Mouse (Mus musculus) adrenal gland, postnatal 25 days (tissue): ENCODE data around the gene Ntrk2. TPM values are rescaled to one million over a fixed set of nuclear protein-coding genes. Genes with fewer than 3 reads are reported as not detected.

ENCODE experiments used
- DNase-seq: peaks from one replicate; pipeline ENCODE4 v3.0.0; 2021; ENCODE audit warnings: mixed read lengths
- total RNA-seq: library from RNA; stranded (reverse); gene quantifications from 2 replicates; pipeline ENCODE4 v1.2.3, GENCODE M21; 2021

Gene Ntrk2
- total RNA-seq, 1 experiment from 2014 or later: 13.3 TPM

- DNase-seq: no peak
Measured at GRCm38 (mm10) chr13:59117233-59117632, 310.9 kb downstream of the Ntrk2 start.

- DNase-seq: no peak
Measured at GRCm38 (mm10) chr13:59119596-59120394, 313.4 kb downstream of the Ntrk2 start.

DNA sequence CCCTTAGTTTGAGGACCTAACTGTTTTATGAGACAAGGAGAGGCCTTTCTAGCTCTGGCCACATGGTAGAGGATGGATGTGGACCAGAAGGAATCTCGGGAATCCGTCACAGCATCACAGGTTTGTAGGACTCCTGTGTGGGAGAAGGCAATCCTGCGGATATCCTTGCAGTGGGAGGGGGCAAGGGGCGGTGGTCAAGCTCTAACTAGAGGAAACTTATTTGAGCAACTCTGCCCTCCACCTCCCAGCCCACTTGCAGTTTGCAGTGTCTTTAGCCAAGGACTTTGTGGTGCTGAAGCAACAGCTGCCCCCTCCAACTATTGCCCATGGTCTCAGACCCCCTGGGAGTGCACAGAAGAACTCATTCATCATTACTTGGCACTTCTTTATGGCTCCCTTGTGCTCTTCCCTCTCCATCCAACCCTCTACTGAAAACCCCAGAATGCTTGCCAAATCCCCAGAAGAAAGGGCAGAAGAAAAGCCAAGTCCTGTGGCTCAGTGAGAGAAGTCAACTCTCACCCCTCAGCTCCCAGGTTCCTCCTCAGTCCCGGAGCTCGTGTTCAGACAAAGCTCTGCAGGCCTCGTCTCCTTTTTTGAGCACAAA lies 336.9 kb downstream of the Ntrk2 start:
- DNase-seq: no peak

- no peak for DNase-seq
Measured at GRCm38 (mm10) chr13:59144321-59144856, 338.0 kb downstream of the Ntrk2 start.

DNA sequence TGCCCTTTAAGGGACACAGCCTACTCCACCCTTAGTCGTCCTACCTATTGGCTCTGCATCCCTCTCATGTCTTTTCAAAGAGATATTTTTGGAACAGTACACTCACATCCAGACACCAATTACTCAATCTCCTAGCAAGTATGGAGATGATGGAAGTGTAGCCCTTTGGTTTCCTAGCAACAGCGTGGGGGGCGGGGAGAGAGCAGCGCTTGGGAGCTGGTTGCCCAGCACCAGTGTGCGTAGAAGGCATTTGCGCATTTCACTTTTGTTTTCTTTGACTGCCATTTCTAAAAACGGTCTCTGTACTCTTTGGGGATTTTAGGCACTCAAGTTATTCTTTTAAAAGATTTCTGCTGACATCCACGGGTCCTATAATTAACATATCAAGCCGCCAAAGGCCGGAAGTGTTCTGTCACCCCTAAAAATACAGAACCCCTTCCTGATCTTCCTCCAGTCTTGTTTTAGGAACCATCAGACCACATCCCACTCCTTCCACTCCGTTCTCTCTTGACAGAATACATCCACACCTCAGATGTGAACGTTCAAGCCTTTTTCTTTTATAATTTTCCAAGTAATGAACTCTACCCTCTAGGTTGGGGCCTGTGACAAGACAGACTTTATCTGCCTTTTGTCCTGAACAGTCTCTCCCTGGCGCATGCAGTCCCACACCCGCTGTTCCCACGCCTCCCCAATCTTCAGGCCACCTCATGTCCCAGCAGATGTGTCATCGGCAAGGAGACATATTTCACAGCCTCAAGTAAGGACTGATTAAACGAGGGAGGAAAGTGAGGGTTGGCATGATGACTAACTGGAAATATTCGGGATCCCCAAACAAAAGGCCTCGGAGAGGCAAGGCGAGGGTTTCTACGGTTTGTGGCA lies 339.5 kb downstream of the Ntrk2 start:
- peak; percentile 51 for DNase-seq

- no peak for DNase-seq
Measured at GRCm38 (mm10) chr13:59146616-59147015, 340.2 kb downstream of the Ntrk2 start.

- DNase-seq: no peak
Measured at GRCm38 (mm10) chr13:59147976-59148375, 341.6 kb downstream of the Ntrk2 start.

GRCm38 (mm10) chr13:59148793-59149192 lies 342.4 kb downstream of the Ntrk2 start:
- no peak for DNase-seq

- DNase-seq: no peak
Measured at GRCm38 (mm10) chr13:59164015-59164414, 357.6 kb downstream of the Ntrk2 start.

GRCm38 (mm10) chr13:59173840-59174239 lies 367.5 kb downstream of the Ntrk2 start:
- DNase-seq: no peak

DNA sequence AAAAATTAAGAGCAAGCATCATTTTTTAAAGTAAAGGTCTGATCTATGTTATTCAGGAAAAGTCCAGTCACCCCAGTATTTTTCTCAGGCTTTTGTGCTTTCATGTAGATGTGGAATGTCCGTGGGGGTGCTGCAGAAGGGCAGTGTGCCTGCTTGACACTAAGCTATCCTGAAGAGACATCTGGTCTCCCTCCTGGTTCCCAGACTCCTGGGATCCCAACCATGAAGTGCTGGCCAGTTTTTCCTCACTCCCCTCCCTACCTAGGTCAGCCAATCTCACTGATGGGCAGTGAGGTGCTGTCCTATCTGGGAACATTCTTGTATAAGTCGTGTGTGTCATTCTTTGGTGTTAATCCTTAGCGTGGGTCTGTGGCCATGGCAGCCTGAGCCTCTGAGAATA lies 369.7 kb downstream of the Ntrk2 start:
- no peak for DNase-seq

DNA sequence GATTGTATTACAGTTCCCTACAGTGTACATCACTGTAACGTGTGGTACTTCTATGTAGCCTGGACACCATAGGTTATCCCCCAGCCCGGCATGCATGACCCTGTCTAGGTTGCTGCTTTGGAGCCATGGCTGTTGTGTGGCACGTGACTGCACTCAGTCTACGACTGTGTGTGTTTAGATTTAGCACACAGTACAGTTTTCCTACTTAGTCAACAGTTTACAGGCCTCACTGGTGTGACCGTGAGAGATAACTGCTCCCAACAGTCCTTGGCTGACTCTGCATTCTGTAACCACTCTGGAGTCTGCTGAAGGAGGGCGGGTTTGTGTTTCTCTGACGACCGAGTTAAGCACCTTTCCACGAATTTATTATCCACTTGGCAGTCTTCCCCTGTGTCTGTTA lies 370.1 kb downstream of the Ntrk2 start:
- no peak for DNase-seq

DNA sequence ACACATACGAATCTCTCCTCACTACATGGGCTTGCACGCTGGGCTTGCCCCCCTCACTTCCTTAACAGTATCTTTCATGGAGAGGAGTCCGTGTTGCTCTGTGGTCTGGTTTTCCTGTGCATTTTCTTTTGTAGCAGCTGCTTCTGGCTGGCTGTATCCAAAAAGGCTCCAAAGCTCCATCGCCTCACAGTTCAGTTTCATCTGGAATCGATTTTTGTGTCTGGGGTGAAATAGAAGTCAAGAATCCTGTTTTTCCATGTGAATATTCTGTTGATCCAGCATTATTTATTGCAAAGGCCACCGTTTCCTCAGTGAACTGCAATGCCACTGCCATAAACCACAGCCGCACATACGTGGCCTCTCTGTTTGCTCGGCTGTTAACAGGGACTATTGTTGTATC lies 370.6 kb downstream of the Ntrk2 start:
- DNase-seq: no peak

DNA sequence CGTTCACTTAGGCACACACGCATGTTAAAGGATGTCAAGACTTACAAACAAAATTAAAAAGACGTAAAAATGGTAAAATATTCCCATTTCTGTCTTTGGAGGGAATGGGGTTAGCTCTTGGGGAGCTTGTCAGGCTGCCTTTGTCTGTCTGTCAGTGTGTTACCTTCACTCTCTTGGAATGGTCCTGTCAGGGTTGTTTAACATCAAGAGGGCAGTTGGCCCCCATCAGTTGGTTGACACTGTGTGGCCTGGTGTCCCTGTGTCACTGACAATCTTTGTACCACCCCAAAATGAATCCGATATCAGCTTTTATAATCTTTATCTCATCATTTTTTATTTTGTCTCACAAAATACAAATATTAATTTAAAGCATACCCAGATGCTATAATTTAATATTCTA lies 373.6 kb downstream of the Ntrk2 start:
- DNase-seq: no peak

DNA sequence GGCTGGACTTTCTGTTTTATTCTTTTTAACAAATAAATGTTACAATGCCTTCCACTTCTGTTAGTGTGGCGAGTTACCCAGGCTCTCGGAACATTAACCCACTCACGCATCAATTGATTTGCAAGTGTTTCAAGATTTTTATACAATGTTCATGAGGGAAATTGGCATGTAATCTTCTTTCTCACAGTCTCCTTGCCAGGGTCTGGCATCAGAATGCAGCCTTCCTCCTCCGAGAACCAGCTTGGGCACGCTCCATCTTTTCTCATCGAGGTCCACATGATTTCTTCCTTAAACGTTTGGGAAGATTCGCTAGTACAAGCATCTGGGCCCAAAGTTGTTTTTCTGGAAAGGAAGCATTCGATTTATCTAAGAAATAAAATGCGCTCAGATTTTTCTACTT lies 374.4 kb downstream of the Ntrk2 start:
- DNase-seq: no peak

- DNase-seq: no peak
Measured at GRCm38 (mm10) chr13:59181188-59181947, 375.0 kb downstream of the Ntrk2 start.

DNA sequence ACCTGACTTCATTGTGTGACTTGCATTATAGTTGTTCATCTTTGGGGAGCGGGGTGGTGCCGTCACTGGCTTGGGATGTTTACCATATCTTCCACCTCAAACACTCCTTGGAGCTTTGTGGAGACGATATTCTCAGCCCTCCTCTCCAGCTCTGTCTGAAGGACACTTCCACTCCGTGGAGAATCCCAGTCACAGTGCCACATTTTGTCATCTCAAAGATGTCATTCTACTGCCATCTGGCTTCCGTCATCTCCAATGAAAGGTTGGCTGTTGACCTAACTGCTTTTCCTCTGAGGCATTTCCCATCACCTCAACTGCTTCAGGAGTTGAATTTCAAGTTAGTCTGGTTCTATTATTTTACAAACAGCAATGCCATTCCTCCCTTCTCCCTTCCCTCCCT lies 376.3 kb downstream of the Ntrk2 start:
- DNase-seq: no peak
